Mouse (Mus musculus) hindbrain, postnatal 0 days (tissue): Measurements from ENCODE around the gene Por. TPM values are rescaled to one million over a fixed set of nuclear protein-coding genes. Genes with fewer than 3 reads are reported as not detected.

Experiments
- ATAC-seq: fragments of 200-750 bp; cut with Nextera tagmentation; 2 replicates; pipeline ENCODE4 v1.8.0; 2017; ENCODE audit warnings: mild to moderate bottlenecking, moderate TSS enrichment, moderate library complexity
- DNase-seq: peaks from one replicate; pipeline ENCODE4 v3.0.0-alpha.2; 2015; ENCODE audit warnings: low spot score
- H3K27ac ChIP-seq: fragments of 300-500 bp; sonication (generic); 2 replicates; pipeline ENCODE4 v1.5.1; 2014; ENCODE audit warnings: mild to moderate bottlenecking
- H3K27me3 ChIP-seq: fragments of 300-500 bp; sonication (generic); 2 replicates; pipeline ENCODE4 v1.6.1; 2014; ENCODE audit warnings: low read length, mixed read lengths; ENCODE audit not compliant: insufficient read depth
- H3K36me3 ChIP-seq: fragments of 300-500 bp; sonication (generic); 2 replicates; pipeline ENCODE4 v1.6.1; 2014; ENCODE audit warnings: low read length, mixed read lengths; ENCODE audit not compliant: insufficient read depth
- H3K4me1 ChIP-seq: fragments of 300-500 bp; sonication (generic); 2 replicates; pipeline ENCODE4 v1.6.1; 2014; ENCODE audit warnings: antibody characterized with exemption, low read length, mixed read lengths; ENCODE audit not compliant: insufficient read depth
- H3K4me2 ChIP-seq: fragments of 300-500 bp; sonication (generic); 2 replicates; pipeline ENCODE4 v1.6.1; 2014; ENCODE audit warnings: low read depth, mild to moderate bottlenecking, low read length, moderate library complexity, mixed read lengths
- H3K4me3 ChIP-seq: fragments of 300-500 bp; sonication (generic); 2 replicates; pipeline ENCODE4 v1.5.1; 2014; ENCODE audit warnings: low read length
- H3K9ac ChIP-seq: fragments of 300-500 bp; sonication (generic); replicated peaks from 2 replicates; pipeline ENCODE4 v1.6.1; 2014; ENCODE audit warnings: mild to moderate bottlenecking, low read length, moderate library complexity, mixed read lengths
- H3K9me3 ChIP-seq: fragments of 300-500 bp; sonication (generic); 2 replicates; pipeline ENCODE4 v1.6.1; 2016; ENCODE audit warnings: low read length, mixed read lengths
- CTCF ChIP-seq: IDR thresholded peaks from 2 replicates; pipeline ENCODE4 v1.5.1; 2016; ENCODE audit warnings: antibody characterized with exemption, control low read depth, low read depth
- WGBS: fragments of 180-500 bp; shearing (Covaris S2); extraction: QIAGEN DNeasy Blood & Tissue Kit; methylation state at CpG from one replicate; pipeline ENCODE4 v1.1.7; 2014; 5-methylcytosine and 5-hydroxymethylcytosine counted together
- polyA plus RNA-seq: library from polyadenylated mRNA; unstranded; fragments of >200 nt; fragmentation: Nextera tagmentation; extraction: Ambion mirVana; gene quantifications from 2 replicates; pipeline ENCODE4 v1.2.1, GENCODE M21; 2015
- total RNA-seq: library from RNA; depleted of rRNA; stranded (reverse); fragments of >200 nt; gene quantifications from 2 replicates; pipeline ENCODE4 v1.2.3, GENCODE M21; 2014

Gene Por
- total and polyA plus RNA-seq, 2 experiments from 2014 or later, result 71.4 to 71.8 TPM

DNA sequence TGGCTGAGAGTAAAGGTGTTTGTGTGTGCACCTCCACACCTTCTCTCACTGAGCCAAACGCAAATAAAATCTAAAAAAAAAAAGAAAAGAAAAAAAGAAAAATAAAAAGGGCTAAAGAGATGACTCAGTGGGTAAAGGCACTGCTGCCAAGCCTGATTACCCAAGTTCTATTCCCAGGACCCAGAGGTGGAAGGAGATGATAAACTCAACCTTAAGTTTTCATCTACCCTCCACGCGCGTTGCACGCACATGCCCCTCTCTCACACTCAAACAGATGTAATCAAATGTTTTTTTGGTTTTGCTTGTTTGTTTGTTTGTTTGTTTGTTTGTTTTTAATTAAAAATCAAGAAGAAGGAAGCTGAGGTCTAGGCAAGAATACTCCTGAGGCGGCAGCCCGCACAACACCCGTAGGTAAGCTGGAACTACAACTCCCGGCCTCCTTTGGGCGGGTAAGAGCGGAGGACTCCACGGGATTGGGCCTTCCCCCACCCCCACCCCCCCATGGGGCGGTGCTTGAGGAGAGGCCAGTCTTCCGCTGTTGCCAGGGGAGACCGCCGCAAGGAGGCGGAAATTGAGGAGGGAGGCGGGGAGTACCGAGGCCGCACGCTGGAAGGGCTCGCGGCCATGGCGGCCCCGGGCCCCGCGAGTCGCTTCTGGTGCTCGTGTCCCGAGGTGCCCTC lies 37.6 kb upstream of the Por start, which contains the start of gene Rhbdd2:
Gene Rhbdd2, plus strand, starts transcription at position 502 of the 680 bp plus-strand sequence.
- TF ChIP-seq CTCF, result peak; percentile 72
- WGBS, result 14% methylated on average over 27 of the region's 30 CpGs
- no peaks in the 10 kb centered on the region for H3K27me3 ChIP-seq
- H3K9me3 ChIP-seq, result no peaks in the 10 kb centered on the region
- peak within 1 kb of the TSS; percentile 92 for H3K27ac ChIP-seq
- no peaks in the 10 kb centered on the region for H3K4me1 ChIP-seq
- H3K4me3 ChIP-seq, result peak within 1 kb of the TSS; percentile 88
- peak within 1 kb of the TSS; percentile 77 for H3K4me2 ChIP-seq
- H3K36me3 ChIP-seq, result no peaks in the 10 kb centered on the region; the same call in 1 of the 2 replicates
- DNase-seq (peak; percentile 99), ATAC-seq (peak; percentile 99)
- H3K9ac ChIP-seq, result peak within 1 kb of the TSS; percentile 76

DNA sequence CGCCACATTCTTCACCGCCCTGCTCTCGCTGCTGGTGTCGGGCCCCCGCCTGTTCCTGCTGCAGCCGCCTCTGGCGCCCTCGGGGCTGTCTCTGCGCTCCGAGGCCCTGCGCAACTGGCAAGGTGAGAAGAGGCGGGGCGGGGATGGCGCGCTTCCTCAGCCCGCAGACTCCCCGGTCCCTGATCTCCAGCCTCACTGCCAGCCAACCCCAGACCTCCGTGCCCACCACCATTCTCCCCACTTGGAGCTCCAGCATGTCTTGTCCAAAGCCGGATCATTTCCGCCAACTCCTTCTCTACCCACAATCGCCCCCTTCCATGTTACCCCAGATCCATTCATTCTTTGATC lies 37.1 kb upstream of the Por start:
- H3K27ac ChIP-seq, result peak overlapping the region; percentile 92
- no peaks in the 10 kb centered on the region for H3K4me1 ChIP-seq
- TF ChIP-seq CTCF, result no peak
- 0% methylated on average over 20 of the region's 21 CpGs for WGBS
- H3K9me3 ChIP-seq, result no peaks in the 10 kb centered on the region
- DNase-seq (no peak), ATAC-seq (peak; percentile 84)
- peak overlapping the region; percentile 77 for H3K4me2 ChIP-seq
- peak overlapping the region; percentile 76 for H3K9ac ChIP-seq
- H3K36me3 ChIP-seq, result no peaks in the 10 kb centered on the region; the same call in 1 of the 2 replicates
- no peaks in the 10 kb centered on the region for H3K27me3 ChIP-seq
- peak overlapping the region; percentile 88 for H3K4me3 ChIP-seq

DNA sequence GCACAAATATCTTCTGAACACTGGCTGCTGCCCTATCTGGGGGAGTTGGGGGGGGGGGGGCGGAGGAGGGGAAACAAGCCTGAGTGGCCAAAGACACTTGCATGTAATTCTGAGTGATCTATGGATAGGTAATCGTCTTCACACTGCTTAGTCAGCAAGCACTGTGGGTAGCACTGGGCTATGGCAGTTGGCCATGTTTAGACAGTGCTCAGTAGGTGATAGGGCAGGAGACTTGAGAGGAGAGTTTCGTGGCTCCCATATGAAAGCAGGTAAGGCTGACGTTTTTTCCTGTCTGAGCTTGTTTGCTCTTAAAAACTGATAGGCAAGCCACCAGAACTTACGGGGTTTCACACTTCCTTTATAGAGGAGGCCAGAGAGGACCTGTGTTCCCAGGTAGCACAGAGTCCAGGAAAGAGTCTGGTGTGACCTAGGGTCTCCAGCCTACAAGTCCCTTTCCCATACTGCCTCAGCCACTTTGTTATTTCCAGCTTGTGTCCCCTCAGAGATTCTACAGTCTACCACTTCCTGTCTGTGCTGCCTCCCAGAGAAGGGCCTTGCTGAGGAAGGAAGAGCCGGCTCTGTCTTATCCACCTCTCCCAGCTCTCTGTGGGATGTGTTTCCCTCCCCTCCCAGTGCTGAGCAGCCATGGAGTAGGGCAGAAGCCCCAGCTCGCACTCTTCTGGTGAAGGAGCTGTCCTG lies 29.9 kb upstream of the Por start:
- no peaks in the 10 kb centered on the region for H3K9me3 ChIP-seq
- H3K27ac ChIP-seq, result no peak overlapping the region
- WGBS, result 74% methylated on average over 7 of the region's 7 CpGs
- no peaks in the 10 kb centered on the region for H3K4me1 ChIP-seq
- no peak overlapping the region for H3K4me2 ChIP-seq
- H3K9ac ChIP-seq, result no peak overlapping the region
- no peak for TF ChIP-seq CTCF
- peaks cover 13% of the 10 kb centered on the region for H3K36me3 ChIP-seq
- no peak overlapping the region for H3K4me3 ChIP-seq
- DNase-seq, result no peak
- no peak for ATAC-seq
- H3K27me3 ChIP-seq, result no peaks in the 10 kb centered on the region

DNA sequence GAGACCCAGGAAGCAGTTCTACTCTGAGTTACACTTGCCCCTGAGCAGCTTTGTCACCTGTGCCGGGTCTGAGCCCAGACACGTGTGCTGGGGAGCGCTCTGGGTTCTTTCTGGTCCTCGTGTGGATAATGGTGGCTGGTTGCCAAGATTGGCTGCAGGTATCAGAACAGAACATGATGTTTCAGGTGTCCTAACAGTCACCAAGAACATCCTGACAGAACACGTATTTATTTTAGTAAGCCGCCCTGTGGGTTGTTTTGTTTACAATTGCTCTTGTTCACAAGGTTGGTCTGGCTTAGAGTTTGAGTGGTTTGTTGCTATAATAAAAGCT lies 29.4 kb upstream of the Por start:
- H3K9me3 ChIP-seq, result no peaks in the 10 kb centered on the region
- no peak overlapping the region for H3K27ac ChIP-seq
- H3K4me1 ChIP-seq, result no peaks in the 10 kb centered on the region
- 85% methylated on average over 6 of the region's 6 CpGs for WGBS
- no peaks in the 10 kb centered on the region for H3K27me3 ChIP-seq
- DNase-seq (no peak), ATAC-seq (no peak)
- H3K4me3 ChIP-seq, result no peak overlapping the region
- TF ChIP-seq CTCF, result no peak
- peaks cover 13% of the 10 kb centered on the region for H3K36me3 ChIP-seq
- H3K4me2 ChIP-seq, result no peak overlapping the region
- H3K9ac ChIP-seq, result no peak overlapping the region

DNA sequence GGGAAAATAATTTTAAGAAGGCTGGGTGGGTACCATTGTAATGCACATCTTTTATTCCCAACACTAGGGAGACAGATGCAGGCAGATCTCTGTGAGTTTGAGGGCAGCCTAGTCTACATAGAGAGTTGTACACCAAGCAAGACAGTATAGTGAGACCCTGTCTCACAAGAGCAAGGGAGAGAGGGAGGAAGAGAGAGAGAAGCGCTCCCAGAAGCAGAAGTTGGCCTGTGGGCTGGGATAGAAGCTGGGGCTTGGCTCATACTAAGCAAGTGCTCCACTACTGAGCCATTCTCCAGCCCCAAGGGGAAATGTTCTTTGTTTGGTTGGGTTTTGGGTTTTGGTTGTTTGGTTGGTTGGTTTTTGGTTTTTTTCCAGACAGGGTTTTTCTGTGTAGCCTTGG lies 28.8 kb upstream of the Por start:
- no peak overlapping the region for H3K4me3 ChIP-seq
- H3K27ac ChIP-seq, result no peak overlapping the region
- H3K4me2 ChIP-seq, result no peak overlapping the region
- TF ChIP-seq CTCF, result no peak
- H3K4me1 ChIP-seq, result no peaks in the 10 kb centered on the region
- no peaks in the 10 kb centered on the region for H3K27me3 ChIP-seq
- H3K36me3 ChIP-seq, result peaks cover 13% of the 10 kb centered on the region
- no peak for ATAC-seq
- H3K9me3 ChIP-seq, result no peaks in the 10 kb centered on the region
- no peak overlapping the region for H3K9ac ChIP-seq
- DNase-seq, result no peak
- 96% methylated on average over 1 of the region's 1 CpGs for WGBS

DNA sequence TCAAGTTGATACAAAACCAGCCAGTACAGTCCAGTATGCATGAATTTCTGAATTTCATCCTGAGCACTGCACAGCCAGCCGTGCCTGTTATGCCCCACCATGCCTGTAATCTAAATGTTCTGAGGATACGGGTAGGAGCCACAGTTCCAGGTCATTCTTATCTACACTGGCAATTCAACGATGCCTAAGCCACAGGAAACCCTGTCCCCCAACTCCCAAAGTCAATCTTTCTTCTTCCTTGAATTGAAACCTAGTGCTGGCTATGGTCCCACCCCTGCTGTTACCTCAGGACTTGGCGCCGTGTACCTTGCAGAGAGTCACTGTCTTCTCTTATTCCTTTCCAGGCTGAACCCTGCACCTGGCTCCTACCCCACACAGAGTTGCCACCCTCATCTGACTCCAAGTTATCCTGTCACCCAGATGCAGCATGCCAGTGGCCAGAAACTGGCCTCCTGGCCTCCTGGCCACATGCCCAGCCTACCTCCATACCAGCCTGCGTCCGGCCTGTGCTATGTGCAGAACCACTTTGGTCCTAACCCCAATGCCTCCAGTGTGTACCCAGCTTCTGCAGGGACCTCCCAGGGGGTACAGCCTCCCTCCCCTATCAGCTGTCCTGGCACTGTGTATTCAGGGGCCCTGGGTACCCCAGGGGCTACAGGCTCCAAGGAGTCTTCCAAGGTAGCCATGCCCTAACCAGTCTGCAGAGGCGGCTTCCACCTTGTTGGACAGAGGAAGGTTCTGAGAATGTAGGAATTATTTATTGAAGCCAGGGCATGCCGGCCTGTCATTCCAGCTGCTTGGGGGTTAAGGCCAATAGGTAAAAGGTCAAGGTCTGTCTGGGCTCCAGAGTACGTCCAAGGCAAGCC lies 26.9 kb upstream of the Por start:
- Histone ChIP-seq H3K9me3 (no peaks in the 10 kb centered on the region), H3K36me3 (peaks cover 13% of the 10 kb centered on the region)

More for the DNA sequence above, 26.9 kb upstream of the Por start:
- no peak overlapping the region for H3K4me3 ChIP-seq
- no peaks in the 10 kb centered on the region for H3K27me3 ChIP-seq
- no peak for DNase-seq
- H3K4me2 ChIP-seq, result no peak overlapping the region
- WGBS, result 69% methylated on average over 10 of the region's 10 CpGs
- no peak for ATAC-seq
- H3K4me1 ChIP-seq, result no peaks in the 10 kb centered on the region
- H3K9ac ChIP-seq, result no peak overlapping the region
- H3K27ac ChIP-seq, result no peak overlapping the region
- TF ChIP-seq CTCF, result no peak
